Mouse (Mus musculus) MEL (cell line): Measurements from ENCODE around the gene Mfsd7a.

Source experiments
- ETS1 ChIP-seq: IDR thresholded peaks from 2 replicates; pipeline ENCODE4 v1.6.1; 2012; ENCODE audit warnings: low read depth, mild to moderate bottlenecking, inconsistent platforms, low read length, improper control_type of control experiment, moderate library complexity
- GATA1 ChIP-seq: IDR thresholded peaks from 2 replicates; pipeline ENCODE4 v1.6.1; 2011; ENCODE audit warnings: low read depth, low read length, improper control_type of control experiment
- MYC ChIP-seq: IDR thresholded peaks from 2 replicates; pipeline ENCODE4 v1.6.1; 2011; ENCODE audit warnings: low read depth, mild to moderate bottlenecking, low read length, improper control_type of control experiment, moderate library complexity
- POLR2A ChIP-seq, 2 experiments: IDR thresholded peaks; 2 replicates each; pipeline ENCODE4 v1.6.1; 2011 to 2012; ENCODE audit warnings: low read length in 2 of 2, mild to moderate bottlenecking in 2 of 2, control low read depth in 1 of 2, improper control_type of control experiment in 1 of 2, low read depth in 1 of 2, moderate library complexity in 1 of 2; ENCODE audit not compliant: control insufficient read depth in 1 of 2, insufficient read depth in 1 of 2, poor library complexity in 1 of 2
- TAL1 ChIP-seq: IDR thresholded peaks from 2 replicates; pipeline ENCODE4 v1.6.1; 2012; ENCODE audit warnings: mild to moderate bottlenecking, inconsistent platforms, low read length, moderate library complexity, mixed read lengths

DNA sequence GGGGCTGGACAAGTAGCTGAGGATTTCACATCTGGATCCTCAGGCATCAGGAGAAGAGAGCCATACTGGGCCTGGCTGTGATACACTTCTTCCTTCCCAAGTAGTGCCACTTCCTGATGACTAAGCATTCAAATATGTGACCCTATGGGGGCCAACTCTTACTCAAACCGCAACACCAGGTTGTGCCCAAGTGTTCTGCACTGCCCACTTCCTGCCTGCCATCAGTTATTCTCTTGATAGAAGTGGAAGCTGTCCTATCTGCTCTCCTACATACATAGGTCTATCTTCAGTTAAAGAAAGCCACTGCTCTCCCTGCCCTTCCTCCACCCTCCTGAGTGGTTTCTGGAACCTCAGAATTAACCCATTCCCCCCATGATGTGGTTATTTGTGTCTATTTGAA, 43.2 kb downstream of the Mfsd7a start:
- TF ChIP-seq ETS1, result peak; percentile 84
- TF ChIP-seq TAL1, result peak; percentile 81
- peak; percentile 83 for TF ChIP-seq GATA1
- TF ChIP-seq MYC, result no peak
- no peak for TF ChIP-seq POLR2A (IDR thresholded peaks at IDR 0.05; ENCODE audit: control insufficient read depth in 1 of 2, insufficient read depth in 1 of 2, low read depth in 1 of 2, low read length in 2 of 2, poor library complexity in 1 of 2)
